Mouse (Mus musculus): ENCODE data around the gene Alg5. TPM values are rescaled to one million over a fixed set of nuclear protein-coding genes. Genes with fewer than 3 reads are reported as not detected.

Gene Alg5
- polyA plus RNA-seq, 1 experiment from 2014 or later = 45.9 TPM

- Histone ChIP-seq H3K36me3 (replicated peaks; ENCODE audit: control insufficient read depth, insufficient read depth, low read depth, low read length) (peaks cover 9% of the 10 kb centered on the region; the same call in 1 of the 2 replicates), H3K4me2 (ENCODE audit: low read depth, low read length) (no peak overlapping the region), H3K4me1 (ENCODE audit: control insufficient read depth, insufficient read depth, low read length) (no peaks in the 10 kb centered on the region)
Measured at GRCm38 (mm10) chr3:54728100-54728499, 7.2 kb upstream of the Alg5 start.

GRCm38 (mm10) chr3:54731626-54732150, 3.7 kb upstream of the Alg5 start:
- Histone ChIP-seq H3K27ac (replicated peaks; ENCODE audit: low read depth, low read length) (no peak overlapping the region), H3K4me3 (ENCODE audit: low read depth, low read length) (no peak overlapping the region), H3K9me3 (replicated peaks; ENCODE audit: control insufficient read depth, low read length) (no peaks in the 10 kb centered on the region), H3K9ac (replicated peaks; ENCODE audit: low read length) (no peak overlapping the region), H3K4me1 (ENCODE audit: control insufficient read depth, insufficient read depth, low read length) (no peaks in the 10 kb centered on the region; the same call in 1 of the 2 replicates), H3K36me3 (replicated peaks; ENCODE audit: control insufficient read depth, insufficient read depth, low read depth, low read length) (peaks cover 9% of the 10 kb centered on the region; the same call in 1 of the 2 replicates), H3K4me2 (ENCODE audit: low read depth, low read length) (no peak overlapping the region), H3K27me3 (ENCODE audit: control insufficient read depth, insufficient read depth, low read length) (no peaks in the 10 kb centered on the region)
- ATAC-seq (replicated peaks; ENCODE audit: insufficient number of reproducible peaks, low FRiP score, low TSS enrichment, low read depth) (no peak), DNase-seq (ENCODE audit: low spot score) (no peak)
- WGBS = 81% methylated on average over 8 of the region's 8 CpGs

More at GRCm38 (mm10) chr3:54728100-54728499, 7.2 kb upstream of the Alg5 start:
- no peak for DNase-seq (ENCODE audit: low spot score)
- no peak for ATAC-seq (replicated peaks; ENCODE audit: insufficient number of reproducible peaks, low FRiP score, low TSS enrichment, low read depth)
- H3K27me3 ChIP-seq (ENCODE audit: control insufficient read depth, insufficient read depth, low read length) = no peaks in the 10 kb centered on the region
- H3K27ac ChIP-seq (replicated peaks; ENCODE audit: low read depth, low read length) = no peak overlapping the region
- no peak overlapping the region for H3K9ac ChIP-seq (replicated peaks; ENCODE audit: low read length)
- no peaks in the 10 kb centered on the region for H3K9me3 ChIP-seq (replicated peaks; ENCODE audit: control insufficient read depth, low read length)
- H3K4me3 ChIP-seq (ENCODE audit: low read depth, low read length) = no peak overlapping the region
- WGBS = 87% methylated on average over 6 of the region's 6 CpGs

DNA sequence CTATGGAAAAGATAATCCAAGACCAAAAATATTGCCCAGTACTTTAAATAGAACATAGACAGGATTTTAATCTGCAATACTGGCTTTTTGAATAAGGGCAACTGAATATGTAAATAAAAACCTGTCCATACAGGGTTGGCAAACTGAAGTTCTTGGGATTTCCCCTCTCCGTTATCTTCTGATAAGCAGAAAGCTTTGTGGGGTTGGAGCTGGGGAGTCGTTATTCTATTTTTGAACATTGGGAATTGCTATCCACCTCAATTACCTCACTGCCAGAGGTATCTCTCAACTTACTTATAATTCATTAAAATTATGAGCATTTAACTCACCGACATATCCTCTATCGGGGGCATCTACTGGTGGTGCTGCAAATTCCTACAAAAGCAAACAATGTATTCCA, 3.0 kb upstream of the Alg5 start:
- DNase-seq (ENCODE audit: low spot score) = no peak
- no peak overlapping the region for H3K4me2 ChIP-seq (ENCODE audit: low read depth, low read length)
- no peak for ATAC-seq (replicated peaks; ENCODE audit: insufficient number of reproducible peaks, low FRiP score, low TSS enrichment, low read depth)
- WGBS = 90% methylated on average over 4 of the region's 4 CpGs
- no peak overlapping the region for H3K4me3 ChIP-seq (ENCODE audit: low read depth, low read length)
- no peaks in the 10 kb centered on the region; the same call in 1 of the 2 replicates for H3K4me1 ChIP-seq (ENCODE audit: control insufficient read depth, insufficient read depth, low read length)
- peaks cover 9% of the 10 kb centered on the region; the same call in 1 of the 2 replicates for H3K36me3 ChIP-seq (replicated peaks; ENCODE audit: control insufficient read depth, insufficient read depth, low read depth, low read length)
- H3K27me3 ChIP-seq (ENCODE audit: control insufficient read depth, insufficient read depth, low read length) = no peaks in the 10 kb centered on the region
- H3K9me3 ChIP-seq (replicated peaks; ENCODE audit: control insufficient read depth, low read length) = no peaks in the 10 kb centered on the region
- no peak overlapping the region for H3K9ac ChIP-seq (replicated peaks; ENCODE audit: low read length)
- no peak overlapping the region for H3K27ac ChIP-seq (replicated peaks; ENCODE audit: low read depth, low read length)

DNA sequence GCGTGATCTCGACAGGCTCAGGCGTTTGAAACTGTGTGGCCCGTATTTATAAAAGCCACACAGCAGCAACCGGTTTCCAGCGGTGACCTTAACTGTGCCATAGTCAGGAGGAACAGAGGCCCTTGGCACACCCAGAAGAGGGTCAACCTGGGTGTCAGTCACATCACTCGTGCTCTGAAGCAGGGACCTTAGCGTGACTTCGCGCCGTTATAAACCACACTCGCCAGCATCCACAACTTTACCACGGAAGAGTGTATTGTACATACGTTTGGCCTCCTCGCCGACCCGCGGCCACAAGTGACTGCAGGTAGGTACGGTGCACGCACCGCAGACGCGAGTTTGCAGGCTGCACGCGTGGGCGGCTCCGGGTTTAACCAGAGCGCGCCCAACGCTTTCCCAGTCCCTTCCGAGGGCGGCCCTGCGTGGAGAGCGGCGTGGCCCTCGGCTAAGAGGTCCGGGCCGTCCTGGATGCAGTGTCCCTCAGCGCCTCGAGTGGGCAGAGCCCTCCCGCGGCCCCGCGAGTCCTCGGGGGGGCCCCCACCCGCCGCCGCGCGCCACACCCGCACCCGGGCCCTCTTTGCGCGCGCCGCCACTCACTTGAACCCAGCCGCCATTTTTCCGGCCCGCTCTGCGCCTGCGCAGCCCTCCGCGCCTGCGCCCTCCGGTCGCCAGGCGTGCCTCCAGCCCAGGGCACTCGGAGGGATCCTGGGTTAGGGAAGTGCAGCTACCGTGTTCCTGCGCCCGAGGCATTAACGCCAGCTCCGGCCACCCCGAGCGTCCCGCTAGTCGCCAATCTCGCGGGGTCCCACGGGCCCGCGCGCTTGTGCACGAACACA, 710 bp upstream of the Alg5 start:
- Histone ChIP-seq H3K36me3 (replicated peaks; ENCODE audit: control insufficient read depth, insufficient read depth, low read depth, low read length) (peaks cover 3% of the 10 kb centered on the region; the same call in 1 of the 2 replicates), H3K4me2 (ENCODE audit: low read depth, low read length) (peak overlapping the region; percentile 84), H3K27me3 (ENCODE audit: control insufficient read depth, insufficient read depth, low read length) (no peaks in the 10 kb centered on the region), H3K4me3 (ENCODE audit: low read depth, low read length) (peak overlapping the region; percentile 90), H3K9ac (replicated peaks; ENCODE audit: low read length) (peak overlapping the region; percentile 94), H3K9me3 (replicated peaks; ENCODE audit: control insufficient read depth, low read length) (no peaks in the 10 kb centered on the region), H3K4me1 (ENCODE audit: control insufficient read depth, insufficient read depth, low read length) (no peaks in the 10 kb centered on the region; the same call in 1 of the 2 replicates), H3K27ac (replicated peaks; ENCODE audit: low read depth, low read length) (peak overlapping the region; percentile 87)
- DNase-seq (ENCODE audit: low spot score) (peak; percentile 91), ATAC-seq (replicated peaks; ENCODE audit: insufficient number of reproducible peaks, low FRiP score, low TSS enrichment, low read depth) (peak; percentile 95)
- under 1% methylated on average over 69 of the region's 84 CpGs for WGBS

DNA sequence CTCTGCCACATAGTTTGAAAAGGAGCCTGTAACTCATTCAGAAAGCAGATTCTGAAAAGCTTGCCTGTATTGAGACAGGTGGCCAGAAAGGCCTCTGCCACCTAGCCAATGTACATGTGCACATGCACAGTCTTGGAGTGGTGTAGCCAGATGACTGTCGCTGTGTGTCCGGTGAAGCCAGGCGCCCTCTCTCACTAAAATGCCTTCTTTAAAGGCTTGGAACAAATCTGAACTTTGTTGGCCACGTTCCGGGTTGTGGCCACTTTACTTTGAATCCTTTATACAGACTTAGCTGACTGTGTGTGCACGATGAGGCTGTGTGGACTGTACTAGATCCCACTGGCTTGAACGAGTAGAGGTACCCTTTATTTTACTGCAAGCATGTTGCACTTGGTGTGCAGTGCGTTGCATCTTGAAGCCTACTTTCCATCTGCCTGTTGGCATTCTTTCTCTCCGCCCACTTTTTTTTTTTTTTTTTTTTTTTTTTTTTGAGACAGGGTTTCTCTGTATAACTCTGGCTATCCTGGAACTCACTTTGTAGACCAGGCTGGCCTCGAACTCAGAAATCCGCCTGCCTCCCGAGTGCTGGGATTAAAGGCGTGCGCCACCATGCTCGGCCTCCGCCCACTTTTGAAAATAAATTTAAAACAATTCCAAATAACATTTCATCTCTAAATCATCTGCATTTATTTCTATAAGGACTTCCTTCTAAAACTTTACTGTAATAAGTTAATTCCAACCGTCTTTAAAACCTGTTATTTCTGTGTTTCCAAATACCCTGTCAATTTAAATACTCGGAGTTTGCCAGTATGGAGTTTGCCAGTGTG, 975 bp downstream of the Alg5 start:
- peaks cover under 1% of the 10 kb centered on the region; the same call in 1 of the 2 replicates for H3K36me3 ChIP-seq (replicated peaks; ENCODE audit: control insufficient read depth, insufficient read depth, low read depth, low read length)

DNA sequence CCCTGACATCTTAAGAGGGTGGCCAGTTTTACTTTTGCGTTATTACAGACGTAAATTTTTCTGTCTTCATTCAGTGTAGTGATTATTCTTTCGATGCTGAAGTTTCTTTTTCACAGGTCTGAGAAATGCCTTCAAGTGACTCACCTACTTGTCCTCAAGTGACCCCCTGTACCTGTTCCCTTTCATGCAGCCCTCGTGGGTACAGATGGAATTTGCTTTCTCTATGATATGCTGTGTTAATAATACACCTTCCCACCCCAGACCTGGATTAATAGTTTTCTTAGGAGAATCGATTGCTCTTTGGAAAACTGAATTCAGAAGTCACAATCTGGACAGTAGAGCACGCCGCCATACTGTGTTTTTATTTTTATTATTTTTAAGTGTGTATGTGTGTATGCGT, 2.0 kb downstream of the Alg5 start:
- Histone ChIP-seq H3K4me2 (ENCODE audit: low read depth, low read length) (no peak overlapping the region), H3K9ac (replicated peaks; ENCODE audit: low read length) (no peak overlapping the region), H3K4me3 (ENCODE audit: low read depth, low read length) (no peak overlapping the region), H3K27ac (replicated peaks; ENCODE audit: low read depth, low read length) (no peak overlapping the region), H3K36me3 (replicated peaks; ENCODE audit: control insufficient read depth, insufficient read depth, low read depth, low read length) (peaks cover 6% of the 10 kb centered on the region), H3K4me1 (ENCODE audit: control insufficient read depth, insufficient read depth, low read length) (no peaks in the 10 kb centered on the region; the same call in 1 of the 2 replicates), H3K9me3 (replicated peaks; ENCODE audit: control insufficient read depth, low read length) (no peaks in the 10 kb centered on the region), H3K27me3 (ENCODE audit: control insufficient read depth, insufficient read depth, low read length) (no peaks in the 10 kb centered on the region)
- DNase-seq (ENCODE audit: low spot score) (no peak), ATAC-seq (replicated peaks; ENCODE audit: insufficient number of reproducible peaks, low FRiP score, low TSS enrichment, low read depth) (no peak)
- 95% methylated on average over 8 of the region's 8 CpGs for WGBS

More for the DNA sequence above, 975 bp downstream of the Alg5 start:
- DNase-seq (ENCODE audit: low spot score) (peak; percentile 24), ATAC-seq (replicated peaks; ENCODE audit: insufficient number of reproducible peaks, low FRiP score, low TSS enrichment, low read depth) (no peak)
- H3K4me2 ChIP-seq (ENCODE audit: low read depth, low read length) = peak overlapping the region; percentile 84
- peak overlapping the region; percentile 94 for H3K9ac ChIP-seq (replicated peaks; ENCODE audit: low read length)
- H3K27ac ChIP-seq (replicated peaks; ENCODE audit: low read depth, low read length) = peak overlapping the region; percentile 87; the same call in 1 of the 2 replicates
- no peaks in the 10 kb centered on the region for H3K27me3 ChIP-seq (ENCODE audit: control insufficient read depth, insufficient read depth, low read length)
- H3K4me3 ChIP-seq (ENCODE audit: low read depth, low read length) = peak overlapping the region; percentile 90
- H3K4me1 ChIP-seq (ENCODE audit: control insufficient read depth, insufficient read depth, low read length) = no peaks in the 10 kb centered on the region; the same call in 1 of the 2 replicates
- 55% methylated on average over 18 of the region's 18 CpGs for WGBS
- no peaks in the 10 kb centered on the region for H3K9me3 ChIP-seq (replicated peaks; ENCODE audit: control insufficient read depth, low read length)

DNA sequence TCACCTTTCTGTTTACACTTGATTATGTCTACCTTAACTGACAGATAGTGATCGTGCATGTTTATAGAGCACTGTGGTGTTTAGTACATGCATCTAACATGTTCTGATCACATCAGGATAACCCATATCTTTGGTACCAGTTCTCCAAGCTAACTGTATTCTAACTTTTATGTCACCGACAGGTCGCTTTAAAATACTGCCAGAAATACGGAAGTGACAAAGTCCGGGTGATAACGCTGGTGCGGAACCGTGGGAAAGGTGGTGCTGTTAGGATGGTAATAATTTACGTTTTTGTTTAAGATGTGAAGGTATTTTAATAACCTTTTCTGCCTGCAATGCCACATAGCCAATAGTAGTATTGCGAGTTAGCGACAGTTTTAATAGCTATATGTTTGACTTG, 6.6 kb downstream of the Alg5 start:
- no peaks in the 10 kb centered on the region for H3K9me3 ChIP-seq (replicated peaks; ENCODE audit: control insufficient read depth, low read length)
- no peaks in the 10 kb centered on the region for H3K4me1 ChIP-seq (ENCODE audit: control insufficient read depth, insufficient read depth, low read length)
- ATAC-seq (replicated peaks; ENCODE audit: insufficient number of reproducible peaks, low FRiP score, low TSS enrichment, low read depth) (no peak), DNase-seq (ENCODE audit: low spot score) (no peak)
- H3K4me3 ChIP-seq (ENCODE audit: low read depth, low read length) = no peak overlapping the region
- H3K9ac ChIP-seq (replicated peaks; ENCODE audit: low read length) = no peak overlapping the region
- H3K4me2 ChIP-seq (ENCODE audit: low read depth, low read length) = no peak overlapping the region
- H3K27me3 ChIP-seq (ENCODE audit: control insufficient read depth, insufficient read depth, low read length) = no peaks in the 10 kb centered on the region
- no peak overlapping the region for H3K27ac ChIP-seq (replicated peaks; ENCODE audit: low read depth, low read length)
- 96% methylated on average over 11 of the region's 11 CpGs for WGBS
- peaks cover 19% of the 10 kb centered on the region for H3K36me3 ChIP-seq (replicated peaks; ENCODE audit: control insufficient read depth, insufficient read depth, low read depth, low read length)

All from embryonic facial prominence, embryonic 11.5 days (tissue).